Mouse (Mus musculus): ENCODE data around the gene Gimap1.

- TF ChIP-seq TCF12 (IDR thresholded peaks at IDR 0.05; ENCODE audit: insufficient read depth, poor library complexity, severe bottlenecking) (no peak), POLR2AphosphoS2 (IDR thresholded peaks at IDR 0.05; ENCODE audit: insufficient read length, low read depth) (no peak), MAX (IDR thresholded peaks at IDR 0.05; ENCODE audit: low read depth) (no peak), REST (IDR thresholded peaks at IDR 0.05; ENCODE audit: insufficient read depth, insufficient read length) (no peak), POLR2A (IDR thresholded peaks at IDR 0.05; ENCODE audit: insufficient read length, low read depth) (no peak), SRF (IDR thresholded peaks at IDR 0.05; ENCODE audit: control insufficient read depth, insufficient read length, low read depth) (no peak), TCF3 (IDR thresholded peaks at IDR 0.05; ENCODE audit: insufficient read length, low read depth) (no peak), USF1 (IDR thresholded peaks at IDR 0.05; ENCODE audit: low read depth) (no peak), CEBPB (IDR thresholded peaks at IDR 0.05; ENCODE audit: insufficient read depth, poor library complexity, severe bottlenecking) (no peak)
These were observed 6.6 kb downstream of the Gimap1 start for GRCm38 (mm10) chr6:48745490-48745889.
